Mouse (Mus musculus): ENCODE measurements around the gene Olfr575.

DNA sequence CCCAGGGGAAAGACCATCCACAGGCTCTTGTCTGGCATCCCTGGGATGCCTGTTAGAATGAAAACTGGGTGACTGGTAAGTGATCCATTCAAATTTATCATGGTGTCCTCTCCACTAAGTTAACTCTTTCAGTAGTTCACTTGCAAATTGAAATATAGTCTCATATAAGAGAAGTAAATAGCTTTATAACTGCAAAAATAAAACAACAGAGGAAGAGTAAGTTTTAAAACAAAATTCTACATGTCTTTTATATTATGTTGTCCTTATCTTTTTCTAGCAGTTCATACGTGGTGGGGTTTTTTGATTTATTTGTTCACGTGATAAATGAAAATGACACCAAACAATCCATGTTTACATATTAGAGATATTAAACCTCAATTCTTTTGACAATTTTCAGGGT, 16.1 kb downstream of the Olfr575 start, which contains the start of gene Olfr573-ps1:
- TF ChIP-seq TAL1 (IDR thresholded peaks at IDR 0.05; ENCODE audit: low read length) (no peak), GATA1 (IDR thresholded peaks at IDR 0.05; ENCODE audit: low read length) (no peak)
